Mouse (Mus musculus): ENCODE data around the gene Klk5. TPM values are rescaled to one million over a fixed set of nuclear protein-coding genes. Genes with fewer than 3 reads are reported as not detected.
A peak's percentile ranks its signal among the peaks of the same experiment; 100 is the strongest.

Klk5 gene
- not detected in 2 replicates for polyA plus RNA-seq (2012; rRNA removed)

GRCm38 (mm10) chr7:43841701-43842100, at the start of gene Klk5:
Gene Klk5 (plus strand): TSS chr7:43841971.
- TF ChIP-seq POLR2A (IDR thresholded peaks at IDR 0.05; ENCODE audit: borderline replicate concordance, insufficient read depth, low read length) (no peak), CTCF (IDR thresholded peaks at IDR 0.05; ENCODE audit: borderline replicate concordance, insufficient read depth, low read depth, low read length) (no peak)
- H3K4me3 ChIP-seq (replicated peaks; ENCODE audit: insufficient read depth, low read depth, low read length), result no peak within 1 kb of the TSS
- H3K4me1 ChIP-seq (ENCODE audit: control insufficient read depth, insufficient read depth, low read length), result no peaks in the 10 kb centered on the region
- WGBS, result 52% methylated on average over 3 of the region's 3 CpGs
- no peak within 1 kb of the TSS for H3K27ac ChIP-seq (ENCODE audit: insufficient read depth, low read length)
- no peak for DNase-seq
- no peaks in the 10 kb centered on the region for H3K27me3 ChIP-seq (ENCODE audit: control insufficient read depth, insufficient read depth, low read length)

- WGBS, result 8% methylated on average over 8 of the region's 8 CpGs
- H3K4me3 ChIP-seq (replicated peaks; ENCODE audit: insufficient read depth, low read depth, low read length), result no peak overlapping the region
- no peaks in the 10 kb centered on the region for H3K4me1 ChIP-seq (ENCODE audit: control insufficient read depth, insufficient read depth, low read length)
- H3K27me3 ChIP-seq (ENCODE audit: control insufficient read depth, insufficient read depth, low read length), result no peaks in the 10 kb centered on the region; the same call in 1 of the 2 replicates
- no peak for DNase-seq
- no peak for TF ChIP-seq POLR2A (IDR thresholded peaks at IDR 0.05; ENCODE audit: borderline replicate concordance, insufficient read depth, low read length)
- no peak for TF ChIP-seq CTCF (IDR thresholded peaks at IDR 0.05; ENCODE audit: borderline replicate concordance, insufficient read depth, low read depth, low read length)
- no peak overlapping the region for H3K27ac ChIP-seq (ENCODE audit: insufficient read depth, low read length)
Measured at GRCm38 (mm10) chr7:43796355-43796754, 45.4 kb upstream of the Klk5 start.

GRCm38 (mm10) chr7:43797333-43797769, 44.4 kb upstream of the Klk5 start, which contains the start of gene Klk8:
Gene Klk8 (plus strand): TSS chr7:43797577.
- TF ChIP-seq CTCF (IDR thresholded peaks at IDR 0.05; ENCODE audit: borderline replicate concordance, insufficient read depth, low read depth, low read length) (no peak), POLR2A (IDR thresholded peaks at IDR 0.05; ENCODE audit: borderline replicate concordance, insufficient read depth, low read length) (no peak)
- no peak for DNase-seq
- peak within 1 kb of the TSS; percentile 19 for H3K4me3 ChIP-seq (replicated peaks; ENCODE audit: insufficient read depth, low read depth, low read length)
- H3K27me3 ChIP-seq (ENCODE audit: control insufficient read depth, insufficient read depth, low read length), result no peaks in the 10 kb centered on the region; the same call in 1 of the 2 replicates
- WGBS, result 1% methylated on average over 28 of the region's 28 CpGs
- H3K27ac ChIP-seq (ENCODE audit: insufficient read depth, low read length), result no peak within 1 kb of the TSS
- H3K4me1 ChIP-seq (ENCODE audit: control insufficient read depth, insufficient read depth, low read length), result no peaks in the 10 kb centered on the region

- DNase-seq, result no peak
- Histone ChIP-seq H3K4me1 (ENCODE audit: control insufficient read depth, insufficient read depth, low read length) (no peaks in the 10 kb centered on the region), H3K4me3 (replicated peaks; ENCODE audit: insufficient read depth, low read depth, low read length) (no peak overlapping the region), H3K27ac (ENCODE audit: insufficient read depth, low read length) (no peak overlapping the region), H3K27me3 (ENCODE audit: control insufficient read depth, insufficient read depth, low read length) (no peaks in the 10 kb centered on the region; the same call in 1 of the 2 replicates)
- TF ChIP-seq CTCF (IDR thresholded peaks at IDR 0.05; ENCODE audit: borderline replicate concordance, insufficient read depth, low read depth, low read length) (no peak), POLR2A (IDR thresholded peaks at IDR 0.05; ENCODE audit: borderline replicate concordance, insufficient read depth, low read length) (no peak)
- WGBS, result 37% methylated on average over 13 of the region's 13 CpGs
Measured at GRCm38 (mm10) chr7:43797844-43798462, 43.8 kb upstream of the Klk5 start.

GRCm38 (mm10) chr7:43799876-43800275, 41.9 kb upstream of the Klk5 start:
- TF ChIP-seq POLR2A (IDR thresholded peaks at IDR 0.05; ENCODE audit: borderline replicate concordance, insufficient read depth, low read length) (no peak), CTCF (IDR thresholded peaks at IDR 0.05; ENCODE audit: borderline replicate concordance, insufficient read depth, low read depth, low read length) (no peak)
- no peak overlapping the region for H3K4me3 ChIP-seq (replicated peaks; ENCODE audit: insufficient read depth, low read depth, low read length)
- no peak overlapping the region for H3K27ac ChIP-seq (ENCODE audit: insufficient read depth, low read length)
- DNase-seq, result no peak
- no peaks in the 10 kb centered on the region for H3K4me1 ChIP-seq (ENCODE audit: control insufficient read depth, insufficient read depth, low read length)
- no peaks in the 10 kb centered on the region; the same call in 1 of the 2 replicates for H3K27me3 ChIP-seq (ENCODE audit: control insufficient read depth, insufficient read depth, low read length)
- WGBS, result 59% methylated on average over 7 of the region's 7 CpGs

GRCm38 (mm10) chr7:43810994-43811393, 30.8 kb upstream of the Klk5 start, which contains the start of gene Klk7:
Gene Klk7 (plus strand): TSS chr7:43811294.
- no peak within 1 kb of the TSS for H3K27ac ChIP-seq (ENCODE audit: insufficient read depth, low read length)
- no peaks in the 10 kb centered on the region for H3K4me1 ChIP-seq (ENCODE audit: control insufficient read depth, insufficient read depth, low read length)
- no peaks in the 10 kb centered on the region for H3K27me3 ChIP-seq (ENCODE audit: control insufficient read depth, insufficient read depth, low read length)
- no peak within 1 kb of the TSS for H3K4me3 ChIP-seq (replicated peaks; ENCODE audit: insufficient read depth, low read depth, low read length)
- DNase-seq, result no peak
- TF ChIP-seq POLR2A (IDR thresholded peaks at IDR 0.05; ENCODE audit: borderline replicate concordance, insufficient read depth, low read length), result no peak
- no peak for TF ChIP-seq CTCF (IDR thresholded peaks at IDR 0.05; ENCODE audit: borderline replicate concordance, insufficient read depth, low read depth, low read length)
- 54% methylated on average over 5 of the region's 5 CpGs for WGBS

- H3K27me3 ChIP-seq (ENCODE audit: control insufficient read depth, insufficient read depth, low read length), result no peaks in the 10 kb centered on the region
- H3K4me3 ChIP-seq (replicated peaks; ENCODE audit: insufficient read depth, low read depth, low read length), result no peak overlapping the region
- TF ChIP-seq POLR2A (IDR thresholded peaks at IDR 0.05; ENCODE audit: borderline replicate concordance, insufficient read depth, low read length) (no peak), CTCF (IDR thresholded peaks at IDR 0.05; ENCODE audit: borderline replicate concordance, insufficient read depth, low read depth, low read length) (no peak)
- WGBS, result 85% methylated on average over 7 of the region's 7 CpGs
- H3K27ac ChIP-seq (ENCODE audit: insufficient read depth, low read length), result no peak overlapping the region
- H3K4me1 ChIP-seq (ENCODE audit: control insufficient read depth, insufficient read depth, low read length), result no peaks in the 10 kb centered on the region
- no peak for DNase-seq
Measured at GRCm38 (mm10) chr7:43815211-43815610, 26.6 kb upstream of the Klk5 start.

- Histone ChIP-seq H3K4me1 (ENCODE audit: control insufficient read depth, insufficient read depth, low read length) (no peaks in the 10 kb centered on the region), H3K27ac (ENCODE audit: insufficient read depth, low read length) (no peak overlapping the region), H3K27me3 (ENCODE audit: control insufficient read depth, insufficient read depth, low read length) (no peaks in the 10 kb centered on the region), H3K4me3 (replicated peaks; ENCODE audit: insufficient read depth, low read depth, low read length) (no peak overlapping the region)
- no peak for DNase-seq
- TF ChIP-seq POLR2A (IDR thresholded peaks at IDR 0.05; ENCODE audit: borderline replicate concordance, insufficient read depth, low read length) (no peak), CTCF (IDR thresholded peaks at IDR 0.05; ENCODE audit: borderline replicate concordance, insufficient read depth, low read depth, low read length) (no peak)
Measured at GRCm38 (mm10) chr7:43816746-43817145, 25.0 kb upstream of the Klk5 start.

Measured in cerebellum, adult 2 months (tissue).